Mouse (Mus musculus) midbrain, embryonic 12.5 days (tissue): ENCODE results near the gene Hist2h2ab. TPM values are rescaled to one million over a fixed set of nuclear protein-coding genes. Genes with fewer than 3 reads are reported as not detected.
"Not testable (repeated sequence)": the region's sequence is repeated elsewhere in the genome, so short reads cannot be mapped to it uniquely, and the experiment has no call there.

ENCODE experiments used
- ATAC-seq: fragments of 200-750 bp; cut with Nextera tagmentation; 2 replicates; pipeline ENCODE4 v1.8.0; 2017; ENCODE audit warnings: low read depth, moderate TSS enrichment, moderate library complexity; ENCODE audit not compliant: low FRiP score
- H3K27ac ChIP-seq: fragments of 300-500 bp; sonication (generic); replicated peaks from 2 replicates; pipeline ENCODE4 v1.5.1; 2016; ENCODE audit warnings: mild to moderate bottlenecking
- H3K27me3 ChIP-seq: fragments of 300-500 bp; sonication (generic); 2 replicates; pipeline ENCODE4 v1.6.1; 2016; ENCODE audit warnings: mild to moderate bottlenecking
- H3K36me3 ChIP-seq: fragments of 300-500 bp; sonication (generic); 2 replicates; pipeline ENCODE4 v1.6.1; 2016
- H3K4me1 ChIP-seq: fragments of 300-500 bp; sonication (generic); 2 replicates; pipeline ENCODE4 v1.6.1; 2016
- H3K4me2 ChIP-seq: fragments of 300-500 bp; sonication (generic); replicated peaks from 2 replicates; pipeline ENCODE4 v1.6.1; 2016; ENCODE audit warnings: mild to moderate bottlenecking, moderate library complexity
- H3K4me3 ChIP-seq: fragments of 300-500 bp; sonication (generic); 2 replicates; pipeline ENCODE4 v1.5.1; 2016; ENCODE audit warnings: mild to moderate bottlenecking
- H3K9ac ChIP-seq: fragments of 300-500 bp; sonication (generic); replicated peaks from 2 replicates; pipeline ENCODE4 v1.6.1; 2016; ENCODE audit warnings: mild to moderate bottlenecking, moderate library complexity
- H3K9me3 ChIP-seq: fragments of 300-500 bp; sonication (generic); 2 replicates; pipeline ENCODE4 v1.6.1; 2016; ENCODE audit warnings: mild to moderate bottlenecking
- WGBS: fragments of 180-500 bp; shearing (Covaris S2); methylation state at CpG from one replicate; pipeline ENCODE4 v1.1.7; 2016; 5-methylcytosine and 5-hydroxymethylcytosine counted together
- polyA plus RNA-seq: library from polyadenylated mRNA; unstranded; fragments of >200 nt; fragmentation: Nextera tagmentation; extraction: Ambion mirVana; gene quantifications from 2 replicates; pipeline ENCODE4 v1.2.1, GENCODE M21; 2016

Gene Hist2h2ab
- polyA plus RNA-seq, 1 experiment from 2014 or later = 0.96 TPM

GRCm38 (mm10) chr3:96230404-96230803 lies 10.7 kb downstream of the Hist2h2ab start:
- no peak for ATAC-seq
- WGBS = 71% methylated on average over 2 of the region's 2 CpGs
- Histone ChIP-seq H3K4me1 (peaks cover 9% of the 10 kb centered on the region; the same call in 1 of the 2 replicates), H3K36me3 (no peaks in the 10 kb centered on the region), H3K4me3 (no peak overlapping the region), H3K9ac (no peak overlapping the region), H3K4me2 (no peak overlapping the region), H3K27ac (no peak overlapping the region), H3K27me3 (no peaks in the 10 kb centered on the region), H3K9me3 (no peaks in the 10 kb centered on the region)

GRCm38 (mm10) chr3:96230910-96231757 lies 11.5 kb downstream of the Hist2h2ab start:
- 74% methylated on average over 4 of the region's 4 CpGs for whole genome bisulfite sequencing
- no peaks in the 10 kb centered on the region for H3K9me3 ChIP-seq
- H3K9ac ChIP-seq = no peak overlapping the region
- no peak overlapping the region for H3K4me3 ChIP-seq
- H3K4me1 ChIP-seq = 0 out of 2 replicates have a peak, but pooled peaks cover 3% of the 10 kb centered on the region
- no peaks in the 10 kb centered on the region for H3K36me3 ChIP-seq
- no peak overlapping the region for H3K27ac ChIP-seq
- no peak for ATAC-seq
- no peaks in the 10 kb centered on the region for H3K27me3 ChIP-seq
- no peak overlapping the region for H3K4me2 ChIP-seq

DNA sequence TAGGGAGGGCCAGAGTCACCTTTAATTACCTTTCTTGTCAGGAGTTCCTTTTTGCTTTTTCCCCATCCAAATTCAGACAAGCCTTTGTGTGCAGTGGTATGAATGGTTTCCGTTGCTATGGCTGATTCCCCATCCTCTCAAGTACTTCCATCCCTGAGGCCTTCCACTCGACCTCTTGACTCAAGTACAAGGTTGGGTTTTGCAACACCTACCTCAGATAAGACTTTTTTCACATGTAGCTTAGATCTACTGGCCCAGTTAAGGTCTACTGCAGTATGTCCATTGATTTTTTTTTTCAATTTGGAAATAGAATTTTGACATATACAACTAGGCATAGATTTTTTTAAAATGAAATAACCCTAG lies 12.1 kb downstream of the Hist2h2ab start:
- H3K9ac ChIP-seq = no peak overlapping the region
- no peak for ATAC-seq
- H3K9me3 ChIP-seq = no peaks in the 10 kb centered on the region
- no peak overlapping the region for H3K27ac ChIP-seq
- H3K27me3 ChIP-seq = no peaks in the 10 kb centered on the region
- no peak overlapping the region for H3K4me2 ChIP-seq
- 63% methylated on average over 2 of the region's 2 CpGs for WGBS
- 0 out of 2 replicates have a peak, but pooled peaks cover under 1% of the 10 kb centered on the region for H3K4me1 ChIP-seq
- no peaks in the 10 kb centered on the region for H3K36me3 ChIP-seq
- no peak overlapping the region for H3K4me3 ChIP-seq

DNA sequence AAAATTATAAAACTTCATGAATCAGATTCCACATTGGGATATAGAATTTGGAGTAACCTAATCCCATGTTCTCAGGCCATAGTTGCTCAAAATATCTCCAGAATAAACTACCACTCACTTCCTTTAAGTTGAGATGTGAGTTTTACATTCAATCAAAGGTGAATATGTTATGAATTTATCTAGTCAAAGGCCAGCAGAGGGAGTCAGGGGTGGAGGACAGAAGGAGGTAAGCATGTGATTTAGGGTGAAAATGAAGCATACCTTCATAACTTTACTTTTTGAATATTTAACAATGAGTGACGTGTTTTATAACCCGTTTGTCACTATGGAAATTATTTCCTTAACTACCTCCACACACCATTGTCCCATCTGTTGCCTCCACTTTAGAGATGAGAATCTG lies 15.2 kb downstream of the Hist2h2ab start:
- Histone ChIP-seq H3K4me3 (no peak overlapping the region), H3K9me3 (no peaks in the 10 kb centered on the region), H3K27ac (no peak overlapping the region), H3K9ac (no peak overlapping the region), H3K36me3 (no peaks in the 10 kb centered on the region), H3K27me3 (no peaks in the 10 kb centered on the region), H3K4me2 (no peak overlapping the region), H3K4me1 (peaks cover 16% of the 10 kb centered on the region; the same call in 1 of the 2 replicates)
- WGBS = 98% methylated on average over 2 of the region's 2 CpGs
- no peak for ATAC-seq

DNA sequence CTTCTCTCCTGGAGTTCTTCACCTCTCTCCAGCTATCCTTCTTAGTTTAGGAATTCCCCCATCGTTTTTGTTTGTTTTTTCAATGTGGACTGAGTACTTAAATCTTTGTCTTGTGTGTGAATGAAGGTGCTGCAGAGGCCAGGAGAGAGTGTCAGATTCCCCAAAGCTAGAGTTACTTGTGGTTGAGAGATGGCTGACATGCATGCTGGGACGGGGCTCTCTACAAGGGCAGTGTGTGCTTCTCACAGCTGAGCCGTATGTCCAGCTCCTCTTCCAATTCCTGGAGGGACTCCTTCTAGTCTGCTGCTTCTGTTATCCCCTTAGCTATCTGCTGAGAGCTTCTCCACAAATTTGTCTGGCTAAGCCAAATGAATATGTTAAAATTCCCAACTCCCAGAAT lies 16.2 kb downstream of the Hist2h2ab start:
- Histone ChIP-seq H3K27me3 (no peaks in the 10 kb centered on the region), H3K4me1 (peaks cover 18% of the 10 kb centered on the region), H3K4me3 (no peak overlapping the region), H3K27ac (no peak overlapping the region), H3K9me3 (no peaks in the 10 kb centered on the region), H3K4me2 (no peak overlapping the region), H3K9ac (no peak overlapping the region), H3K36me3 (no peaks in the 10 kb centered on the region)
- WGBS = 65% methylated on average over 3 of the region's 3 CpGs
- no peak for ATAC-seq

DNA sequence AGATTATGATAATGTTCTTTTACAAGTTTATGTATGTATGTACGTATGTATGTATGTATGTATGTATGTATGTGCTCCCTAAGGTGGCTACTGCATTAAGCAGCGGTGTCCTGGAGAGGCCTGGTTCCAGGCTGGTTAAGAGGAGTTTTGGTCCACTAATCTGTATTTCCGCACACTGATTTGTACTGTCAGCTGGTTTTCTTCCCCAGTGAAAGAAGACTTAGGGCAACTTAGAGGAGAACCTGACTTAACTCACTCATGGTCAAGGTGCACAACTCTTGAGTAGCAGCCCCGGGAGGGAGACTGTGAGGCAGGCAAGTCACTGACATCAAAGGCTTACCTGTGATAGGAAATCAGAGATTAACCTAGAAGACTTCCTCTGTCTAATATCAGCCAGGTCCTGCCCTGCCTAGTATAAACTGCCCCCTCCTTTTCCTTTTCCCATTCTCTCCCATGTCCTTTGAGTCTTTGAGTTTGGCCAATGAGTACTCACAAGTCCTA lies 17.2 kb downstream of the Hist2h2ab start:
- Histone ChIP-seq H3K36me3 (no peaks in the 10 kb centered on the region), H3K27ac (peak overlapping the region; percentile 72; the same call in 1 of the 2 replicates)
- 87% methylated on average over 4 of the region's 4 CpGs for WGBS

DNA sequence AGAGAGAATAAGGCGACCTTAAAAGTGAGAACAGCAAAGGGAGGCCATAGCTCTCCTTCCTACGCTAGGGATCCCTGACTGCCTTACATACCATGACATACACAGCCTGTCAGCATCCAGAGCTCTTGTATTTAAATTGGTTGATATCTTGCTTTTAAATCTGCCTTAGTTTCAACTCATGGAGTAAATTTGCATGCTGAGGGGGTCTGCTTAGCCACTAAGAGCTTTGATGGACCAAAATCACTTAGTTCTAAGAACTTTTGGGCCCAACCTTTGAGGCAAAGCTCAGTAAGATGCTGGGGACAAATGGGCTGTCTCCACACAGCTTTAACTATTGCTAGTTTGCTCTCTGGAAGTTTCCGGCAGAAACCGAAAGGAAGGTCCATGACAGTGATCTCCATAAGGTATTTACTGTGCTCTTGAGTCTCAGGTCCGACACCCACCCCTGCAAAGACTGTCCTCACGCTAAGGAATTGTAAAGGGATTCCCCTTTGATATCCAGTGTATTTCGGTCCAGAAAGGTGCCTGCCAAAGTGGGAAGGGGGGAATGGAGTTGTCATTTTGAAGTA lies 17.8 kb downstream of the Hist2h2ab start:
- Histone ChIP-seq H3K4me1 (peaks cover 19% of the 10 kb centered on the region), H3K9me3 (no peaks in the 10 kb centered on the region), H3K27me3 (no peaks in the 10 kb centered on the region), H3K4me3 (peak overlapping the region; percentile 47), H3K9ac (peak overlapping the region; percentile 60), H3K27ac (peak overlapping the region; percentile 72), H3K4me2 (peak overlapping the region; percentile 57), H3K36me3 (no peaks in the 10 kb centered on the region)
- 30% methylated on average over 7 of the region's 7 CpGs for WGBS
- ATAC-seq = no peak

More for the DNA sequence above, 17.2 kb downstream of the Hist2h2ab start:
- H3K9me3 ChIP-seq = no peaks in the 10 kb centered on the region
- H3K27me3 ChIP-seq = no peaks in the 10 kb centered on the region
- H3K9ac ChIP-seq = peak overlapping the region; percentile 60; the same call in 1 of the 2 replicates
- no peak for ATAC-seq
- peak overlapping the region; percentile 57 for H3K4me2 ChIP-seq
- H3K4me3 ChIP-seq = peak overlapping the region; percentile 47
- H3K4me1 ChIP-seq = peaks cover 19% of the 10 kb centered on the region

GRCm38 (mm10) chr3:96237904-96238511 lies 18.3 kb downstream of the Hist2h2ab start:
- ATAC-seq = no peak
- H3K4me3 ChIP-seq = peak overlapping the region; percentile 47
- peak overlapping the region; percentile 72 for H3K27ac ChIP-seq
- H3K9ac ChIP-seq = peak overlapping the region; percentile 60
- under 1% methylated on average over 12 of the region's 12 CpGs for WGBS
- H3K27me3 ChIP-seq = no peaks in the 10 kb centered on the region
- H3K4me2 ChIP-seq = peak overlapping the region; percentile 57
- H3K9me3 ChIP-seq = no peaks in the 10 kb centered on the region
- H3K36me3 ChIP-seq = no peaks in the 10 kb centered on the region
- H3K4me1 ChIP-seq = peaks cover 19% of the 10 kb centered on the region

GRCm38 (mm10) chr3:96238954-96239793 lies 19.5 kb downstream of the Hist2h2ab start, which contains the start of gene Hist2h3c2:
Gene Hist2h3c2 (minus strand): TSS chr3:96239127.
- ATAC-seq = peak; percentile 95
- Histone ChIP-seq H3K4me1 (peaks cover 23% of the 10 kb centered on the region), H3K4me2 (peak within 1 kb of the TSS; percentile 57), H3K27ac (peak within 1 kb of the TSS; percentile 79), H3K4me3 (peak within 1 kb of the TSS; percentile 47), H3K9ac (peak within 1 kb of the TSS; percentile 60)
- H3K27me3 ChIP-seq, H3K36me3 ChIP-seq, H3K9me3 ChIP-seq: not testable (repeated sequence)
- under 1% methylated on average over 11 of the region's 68 CpGs for WGBS

DNA sequence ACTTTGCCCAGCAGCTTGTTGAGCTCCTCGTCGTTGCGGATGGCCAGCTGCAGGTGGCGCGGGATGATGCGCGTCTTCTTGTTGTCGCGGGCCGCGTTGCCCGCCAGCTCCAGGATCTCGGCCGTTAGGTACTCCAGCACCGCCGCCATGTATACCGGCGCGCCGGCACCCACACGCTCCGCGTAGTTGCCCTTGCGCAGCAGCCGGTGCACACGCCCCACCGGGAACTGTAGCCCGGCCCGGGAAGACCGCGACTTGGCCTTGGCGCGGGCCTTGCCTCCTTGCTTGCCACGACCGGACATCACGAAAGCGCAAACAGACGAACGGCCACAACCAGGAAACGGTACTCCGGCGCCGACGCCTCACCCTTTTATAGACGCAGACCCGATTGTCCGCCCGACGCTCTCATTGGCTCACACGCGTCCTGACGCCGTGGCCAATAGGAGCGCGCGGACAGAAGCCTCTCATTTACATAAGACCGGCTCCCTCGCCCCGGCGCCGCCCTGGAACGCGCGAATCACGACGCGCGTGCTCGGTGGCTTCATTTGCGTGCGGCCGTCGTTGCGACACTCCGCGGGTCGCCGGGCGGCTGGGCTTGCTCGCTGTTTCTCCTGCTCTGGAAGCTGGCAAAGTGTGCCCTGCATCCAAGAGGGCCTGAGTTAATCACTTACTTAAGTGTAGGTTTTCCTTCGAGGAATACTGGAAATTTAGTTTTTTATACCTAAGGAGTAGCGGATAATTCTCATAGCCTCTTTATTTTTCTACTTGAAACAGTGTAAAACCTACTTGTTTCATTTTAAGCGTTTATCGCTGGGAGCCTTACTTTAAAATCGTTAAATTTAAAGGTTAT lies 20.5 kb downstream of the Hist2h2ab start, which contains the start of gene Hist2h2aa2:
Gene Hist2h2aa2, minus strand, starts transcription at position 328 of the 850 bp plus-strand sequence.
- 4% methylated on average over 37 of the region's 85 CpGs for WGBS
- ATAC-seq = peak; percentile 77

More for the DNA sequence above, 20.5 kb downstream of the Hist2h2ab start, which contains the start of gene Hist2h2aa2:
- H3K27ac ChIP-seq = peak within 1 kb of the TSS; percentile 88
- peak within 1 kb of the TSS; percentile 50; the same call in 1 of the 2 replicates for H3K9ac ChIP-seq
- H3K36me3 ChIP-seq, H3K27me3 ChIP-seq, H3K9me3 ChIP-seq: not testable (repeated sequence)
- H3K4me1 ChIP-seq = peaks cover 28% of the 10 kb centered on the region
- H3K4me3 ChIP-seq = peak within 1 kb of the TSS; percentile 38
- H3K4me2 ChIP-seq = peak within 1 kb of the TSS; percentile 45
